Mouse (Mus musculus): Measurements from ENCODE around the gene Parva.

The Parva gene

GRCm38 (mm10) chr7:112472024-112472707 lies 44.9 kb downstream of the Parva start:
- no peak for DNase-seq (ENCODE audit: extremely low spot score)

GRCm38 (mm10) chr7:112472708-112473281 lies 45.5 kb downstream of the Parva start:
- DNase-seq (ENCODE audit: extremely low spot score) = no peak

- DNase-seq (ENCODE audit: extremely low spot score) = no peak
These were observed 46.5 kb downstream of the Parva start for GRCm38 (mm10) chr7:112473649-112474435.

- DNase-seq (ENCODE audit: extremely low spot score) = no peak
These were observed 51.8 kb downstream of the Parva start for GRCm38 (mm10) chr7:112479116-112479515.

GRCm38 (mm10) chr7:112481031-112481430 lies 53.7 kb downstream of the Parva start:
- no peak for DNase-seq (ENCODE audit: extremely low spot score)

- DNase-seq (ENCODE audit: extremely low spot score) = no peak
These were observed 55.3 kb downstream of the Parva start for GRCm38 (mm10) chr7:112482572-112482971.

- no peak for DNase-seq (ENCODE audit: extremely low spot score)
These were observed 56.1 kb downstream of the Parva start for GRCm38 (mm10) chr7:112483382-112483781.

GRCm38 (mm10) chr7:112490825-112491224 lies 63.5 kb downstream of the Parva start:
- no peak for DNase-seq (ENCODE audit: extremely low spot score)

GRCm38 (mm10) chr7:112491737-112492136 lies 64.4 kb downstream of the Parva start:
- no peak for DNase-seq (ENCODE audit: extremely low spot score)

- DNase-seq (ENCODE audit: extremely low spot score) = no peak
These were observed 68.6 kb downstream of the Parva start for GRCm38 (mm10) chr7:112495950-112496349.

- no peak for DNase-seq (ENCODE audit: extremely low spot score)
These were observed 69.6 kb downstream of the Parva start for GRCm38 (mm10) chr7:112496921-112497320.

- no peak for DNase-seq (ENCODE audit: extremely low spot score)
These were observed 71.4 kb downstream of the Parva start for GRCm38 (mm10) chr7:112498591-112499301.

- no peak for DNase-seq (ENCODE audit: extremely low spot score)
These were observed 72.3 kb downstream of the Parva start for GRCm38 (mm10) chr7:112499453-112500133.

GRCm38 (mm10) chr7:112500134-112500490 lies 72.8 kb downstream of the Parva start:
- DNase-seq (ENCODE audit: extremely low spot score) = no peak

- no peak for DNase-seq (ENCODE audit: extremely low spot score)
These were observed 74.9 kb downstream of the Parva start for GRCm38 (mm10) chr7:112502050-112502809.

- no peak for DNase-seq (ENCODE audit: extremely low spot score)
These were observed 75.5 kb downstream of the Parva start for GRCm38 (mm10) chr7:112502845-112503244.

GRCm38 (mm10) chr7:112503448-112503847 lies 76.1 kb downstream of the Parva start:
- no peak for DNase-seq (ENCODE audit: extremely low spot score)

GRCm38 (mm10) chr7:112503917-112504316 lies 76.6 kb downstream of the Parva start:
- DNase-seq (ENCODE audit: extremely low spot score) = no peak

GRCm38 (mm10) chr7:112509107-112509506 lies 81.8 kb downstream of the Parva start:
- DNase-seq (ENCODE audit: extremely low spot score) = no peak

- no peak for DNase-seq (ENCODE audit: extremely low spot score)
These were observed 83.2 kb downstream of the Parva start for GRCm38 (mm10) chr7:112510336-112511048.

Data from embryo, embryonic 9.5 days (tissue).